Mouse (Mus musculus): ENCODE measurements around the gene Dcun1d1.

- peak; percentile 70 for TF ChIP-seq CTCF (IDR thresholded peaks at IDR 0.05)
- TF ChIP-seq EP300 (IDR thresholded peaks at IDR 0.05; ENCODE audit: insufficient read depth, low read depth, low read length): no peak
Observed at GRCm38 (mm10) chr3:35972985-35973384, 35.7 kb upstream of the Dcun1d1 start.

Measured in heart, adult 2 months (tissue).